Mouse (Mus musculus) E14TG2a.4 (cell line): ENCODE results near the gene Fus.

Experiments
- CTCF ChIP-seq: conservative IDR thresholded peaks from 2 replicates; pipeline ENCODE4 v1.5.1; 2014; ENCODE audit warnings: low read length
- NANOG ChIP-seq: IDR thresholded peaks from 2 replicates; pipeline ENCODE4 v1.6.1; 2014; ENCODE audit warnings: borderline replicate concordance, low read length, mixed read lengths
- POU5F1 ChIP-seq: IDR thresholded peaks from 2 replicates; pipeline ENCODE4 v1.6.1; 2014; ENCODE audit warnings: low read length, borderline replicate concordance

DNA sequence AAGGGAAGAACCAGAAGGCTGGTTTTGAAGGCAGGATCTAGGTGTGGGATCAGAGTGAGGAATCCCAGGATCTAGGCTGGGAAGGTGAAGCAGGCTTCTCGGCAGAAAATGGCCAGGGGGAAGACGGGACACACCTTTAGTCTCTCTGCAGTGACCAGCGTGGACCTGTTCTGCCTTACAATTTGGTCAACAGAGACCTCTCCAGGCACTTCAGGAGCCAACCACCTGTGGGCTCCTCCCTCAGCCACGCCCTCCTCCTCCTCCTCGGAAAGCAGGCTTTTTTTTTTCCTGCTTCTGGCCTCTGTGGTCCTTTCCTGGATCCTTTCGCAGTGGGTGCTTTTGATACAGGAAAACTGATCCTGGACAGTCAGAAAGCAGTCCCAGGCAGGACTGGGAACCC, 37.3 kb upstream of the Fus start, which contains the start of gene Prss8:
- TF ChIP-seq CTCF = no peak
- TF ChIP-seq POU5F1 = no peak
- no peak for TF ChIP-seq NANOG
